Mouse (Mus musculus) bone marrow macrophage, adult 2 months (primary cell): ENCODE measurements around the gene Itga8.

Source experiments
- CTCF ChIP-seq: IDR thresholded peaks from 2 replicates; pipeline ENCODE4 v1.5.1; 2012; ENCODE audit warnings: low read depth, mild to moderate bottlenecking, low read length, moderate library complexity
- POLR2A ChIP-seq: IDR thresholded peaks from 2 replicates; pipeline ENCODE4 v1.6.1; 2012; ENCODE audit warnings: mild to moderate bottlenecking, low read depth, low read length, borderline replicate concordance

DNA sequence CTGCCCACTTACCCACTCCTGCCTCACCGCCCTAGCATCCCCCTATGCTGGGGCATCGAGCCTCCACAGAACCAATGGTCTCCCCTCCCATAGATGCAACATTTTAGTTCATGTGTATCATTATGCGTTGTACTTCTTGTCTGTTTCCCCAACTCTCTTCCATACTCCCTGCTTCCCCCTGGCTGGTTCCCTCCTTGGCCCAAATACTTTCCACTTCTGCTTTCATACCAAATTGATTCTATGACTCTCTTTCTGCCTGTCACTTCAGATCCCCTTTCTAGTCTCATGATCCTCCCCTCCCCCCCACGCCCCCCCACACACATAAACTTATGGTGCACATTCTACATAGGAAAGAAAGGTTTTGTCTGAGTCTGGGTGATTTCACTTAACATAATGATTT, 217.4 kb downstream of the Itga8 start:
- TF ChIP-seq CTCF = no peak
- TF ChIP-seq POLR2A = no peak
